Mouse (Mus musculus): ENCODE results near the gene Prps1. TPM values are rescaled to one million over a fixed set of nuclear protein-coding genes. Genes with fewer than 3 reads are reported as not detected.

The Prps1 gene
- 1.6 and 1.7 TPM in 2 replicates for polyA plus RNA-seq (2012; ENCODE audit: low replicate concordance)

DNA sequence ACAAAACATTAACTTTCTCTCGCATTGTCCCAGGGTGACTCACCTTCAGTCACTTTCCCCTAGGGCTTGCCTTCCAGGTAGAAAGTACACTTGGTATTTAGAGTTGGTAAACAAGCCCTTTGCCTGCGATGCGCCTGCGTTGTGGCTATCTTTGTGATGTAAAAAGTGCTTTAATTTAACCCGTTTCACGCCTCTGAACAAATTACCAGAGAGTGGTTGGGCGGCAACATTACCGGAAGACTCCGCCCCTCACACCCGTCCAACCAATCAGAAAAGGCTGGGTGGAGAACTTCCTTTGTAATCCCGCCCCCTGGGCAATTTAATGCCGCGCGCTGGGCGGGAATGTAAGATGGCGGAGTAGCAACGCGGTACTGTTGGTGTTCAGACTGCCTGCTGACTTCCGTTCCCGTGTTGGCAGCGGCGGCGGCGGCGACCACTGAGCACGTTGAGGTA is at the start of gene Prps1:
Prps1 (plus strand) TSS at position 335 of the 453 bp plus-strand sequence.

Other genes with a start within 250 kb of the Prps1 start
- not detected in 2 replicates for gene Frmpd3, start 114.3 kb upstream of the Prps1 start, polyA plus RNA-seq (2012; ENCODE audit: low replicate concordance)
- gene Tsc22d3, start 144.0 kb downstream of the Prps1 start, polyA plus RNA-seq (2012; ENCODE audit: low replicate concordance), result 63.7 and 109 TPM in 2 replicates
- gene Mid2, start 208.0 kb downstream of the Prps1 start, polyA plus RNA-seq (2012; ENCODE audit: low replicate concordance), result 0.04 TPM in 2 replicates

Data from hematopoietic multipotent progenitor cell, adult 10-12 weeks (in vitro differentiated cells).